Mouse (Mus musculus) neutrophil, adult 59 days (primary cell): Measurements from ENCODE around the gene Exoc3. TPM values are rescaled to one million over a fixed set of nuclear protein-coding genes. Genes with fewer than 3 reads are reported as not detected.

Experiments
- total RNA-seq, 2 experiments: library from RNA; stranded (reverse); gene quantifications; 1 replicate in 1 of 2; 2 replicates in 1 of 2; pipeline ENCODE4 v1.2.4; 2023

The Exoc3 gene
- total RNA-seq = 10 to 100 TPM; 46.4 to 46.5 TPM

DNA sequence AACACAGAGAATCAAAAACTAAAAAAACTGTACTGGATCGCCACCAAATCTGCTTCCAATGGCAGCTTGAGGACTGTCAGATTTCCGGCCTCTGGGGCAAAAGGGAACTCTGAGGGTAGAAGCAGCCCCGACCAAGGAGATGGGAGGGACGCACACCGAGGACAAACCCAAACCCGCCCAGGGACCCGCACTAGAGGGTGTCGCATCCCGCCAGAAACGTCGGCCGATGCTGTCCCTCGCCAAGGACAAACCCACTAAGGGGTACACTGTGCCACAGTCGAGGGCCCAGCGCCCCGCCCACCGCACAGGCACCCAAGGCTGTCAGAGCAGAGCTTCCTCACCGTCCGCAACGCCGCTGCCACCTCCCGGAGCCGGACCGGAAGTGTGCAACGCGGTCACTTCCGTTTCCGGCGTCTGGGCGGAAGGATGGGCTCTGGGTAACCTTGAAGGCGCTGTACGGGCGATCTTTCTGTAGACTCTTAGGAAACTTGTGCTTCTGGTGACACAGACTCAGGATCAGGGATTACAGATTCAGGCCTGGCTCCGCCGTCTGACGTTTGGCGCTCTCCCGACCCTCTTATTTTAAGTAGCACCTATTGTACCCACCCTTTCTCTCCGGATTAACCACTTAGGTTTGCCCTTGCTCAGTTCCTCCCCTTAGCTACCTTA lies at the start of gene Exoc3:
Gene Exoc3 (minus strand): TSS at position 416 of the 669 bp plus-strand sequence.

DNA sequence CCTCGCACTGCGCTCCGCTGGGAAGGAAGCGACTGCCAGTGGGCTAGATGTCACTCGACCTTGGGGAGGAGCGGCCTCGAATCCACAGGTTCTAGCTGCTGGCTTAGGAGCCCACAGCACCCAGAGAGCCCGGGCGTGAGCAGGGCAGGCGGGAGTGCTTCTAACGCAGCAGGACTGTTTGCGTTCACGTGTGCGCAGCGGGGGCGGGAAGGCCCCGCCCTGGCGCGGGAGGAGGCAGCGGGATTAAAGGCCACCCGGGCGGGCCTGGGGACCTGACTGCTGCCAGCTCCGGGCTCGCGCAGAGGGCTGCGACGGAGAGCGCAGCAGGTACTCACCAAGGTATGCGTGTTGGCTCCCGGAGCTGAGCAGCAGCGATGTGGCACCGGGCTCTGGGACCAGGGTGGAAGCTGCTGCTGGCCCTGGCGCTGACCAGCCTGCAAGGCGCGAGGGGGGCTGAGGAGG lies 87.4 kb downstream of the Exoc3 start, which contains the start of gene Slc9a3:
Gene Slc9a3 (plus strand): TSS at position 317 of the 462 bp plus-strand sequence.

Other genes with a start within 250 kb of the Exoc3 start
- not detected for gene Zdhhc11, start 244.9 kb downstream of the Exoc3 start, total RNA-seq
- gene Tppp, start 199.3 kb downstream of the Exoc3 start, total RNA-seq = 1 to 10 TPM; 1.4 to 1.5 TPM
- gene Cep72, start 146.4 kb downstream of the Exoc3 start, total RNA-seq = 10 to 100 TPM in 1 of 2 experiments, 1 to 10 TPM in 1; 8.2 to 13.8 TPM
- gene Slc9a3, start 87.3 kb downstream of the Exoc3 start, total RNA-seq = not detected
- gene Ahrr, start 83.6 kb upstream of the Exoc3 start, total RNA-seq = 1 to 10 TPM in 1 of 2 experiments, under 1 TPM in 1; 0.49 to 1.2 TPM
- gene Pdcd6, start 108.8 kb upstream of the Exoc3 start, total RNA-seq = 100 to 1,000 TPM in 1 of 2 experiments, 10 to 100 TPM in 1; 95.9 to 113 TPM
- gene Sdha, start 141.5 kb upstream of the Exoc3 start, total RNA-seq = 10 to 100 TPM; 90.3 to 95.5 TPM
- 10 to 100 TPM; 12.7 to 16.7 TPM for gene Ccdc127, start 141.6 kb upstream of the Exoc3 start, total RNA-seq
- not detected for gene Lrrc14b, start 155.3 kb upstream of the Exoc3 start, total RNA-seq
- under 1 TPM; 0.18 to 0.66 TPM for gene Zfp72, start 182.1 kb upstream of the Exoc3 start, total RNA-seq
- 1,000 to 10,000 TPM; 1,617 to 1,647 TPM for gene Ftl1-ps1, start 191.0 kb upstream of the Exoc3 start, total RNA-seq